Mouse (Mus musculus): Measurements from ENCODE around the gene Anp32e.

DNA sequence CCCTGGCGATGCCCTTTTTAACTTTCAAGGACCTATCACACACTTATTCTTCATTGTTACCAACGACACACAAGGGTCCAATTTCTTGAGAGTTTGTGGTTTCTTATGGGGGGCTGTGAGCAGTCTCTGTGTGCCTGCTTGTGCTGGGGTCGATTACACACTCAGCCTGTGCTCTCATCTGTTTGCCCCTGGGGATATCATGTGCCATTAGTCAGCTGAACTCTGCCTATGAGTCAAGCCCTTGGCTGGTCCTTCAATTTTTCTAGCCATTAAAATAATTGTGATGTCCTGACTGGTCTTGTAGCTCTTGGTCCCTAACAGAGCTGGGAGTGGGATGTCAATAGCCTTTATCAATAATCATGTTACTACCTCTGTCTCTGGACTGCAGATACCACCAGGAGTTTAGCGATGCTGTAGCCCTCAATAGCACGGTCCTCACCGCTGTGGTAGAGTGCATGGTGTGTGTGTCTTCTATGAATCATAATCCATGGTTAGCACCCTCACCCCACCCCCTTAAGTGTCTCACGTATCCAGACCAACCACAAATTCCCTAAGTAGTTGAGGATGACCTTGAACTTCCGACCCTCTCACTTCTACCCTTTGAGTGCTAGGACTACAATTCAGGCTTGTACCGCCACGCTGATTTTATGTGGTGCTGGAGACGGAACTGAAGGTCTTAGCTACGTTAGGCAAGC, 51.4 kb downstream of the Anp32e start:
- no peak for TF ChIP-seq CTCF (IDR thresholded peaks at IDR 0.05; ENCODE audit: low read depth)
- no peak for TF ChIP-seq EP300 (optimal IDR thresholded peaks at IDR 0.05)

All from stomach, postnatal 0 days (tissue).